Mouse (Mus musculus) cerebellum, adult 2 months (tissue): ENCODE measurements around the gene Gm19684.

ENCODE experiments used
- CTCF ChIP-seq: fragments of 200-500 bp; IDR thresholded peaks from 2 replicates; pipeline ENCODE4 v1.5.1; 2011; ENCODE audit warnings: low read depth, mild to moderate bottlenecking, control low read depth, low read length, moderate library complexity, borderline replicate concordance; ENCODE audit not compliant: insufficient read depth
- POLR2A ChIP-seq: fragments of 200-500 bp; IDR thresholded peaks from 2 replicates; pipeline ENCODE4 v1.6.1; 2011; ENCODE audit warnings: low read length, control low read depth, borderline replicate concordance; ENCODE audit not compliant: insufficient read depth

DNA sequence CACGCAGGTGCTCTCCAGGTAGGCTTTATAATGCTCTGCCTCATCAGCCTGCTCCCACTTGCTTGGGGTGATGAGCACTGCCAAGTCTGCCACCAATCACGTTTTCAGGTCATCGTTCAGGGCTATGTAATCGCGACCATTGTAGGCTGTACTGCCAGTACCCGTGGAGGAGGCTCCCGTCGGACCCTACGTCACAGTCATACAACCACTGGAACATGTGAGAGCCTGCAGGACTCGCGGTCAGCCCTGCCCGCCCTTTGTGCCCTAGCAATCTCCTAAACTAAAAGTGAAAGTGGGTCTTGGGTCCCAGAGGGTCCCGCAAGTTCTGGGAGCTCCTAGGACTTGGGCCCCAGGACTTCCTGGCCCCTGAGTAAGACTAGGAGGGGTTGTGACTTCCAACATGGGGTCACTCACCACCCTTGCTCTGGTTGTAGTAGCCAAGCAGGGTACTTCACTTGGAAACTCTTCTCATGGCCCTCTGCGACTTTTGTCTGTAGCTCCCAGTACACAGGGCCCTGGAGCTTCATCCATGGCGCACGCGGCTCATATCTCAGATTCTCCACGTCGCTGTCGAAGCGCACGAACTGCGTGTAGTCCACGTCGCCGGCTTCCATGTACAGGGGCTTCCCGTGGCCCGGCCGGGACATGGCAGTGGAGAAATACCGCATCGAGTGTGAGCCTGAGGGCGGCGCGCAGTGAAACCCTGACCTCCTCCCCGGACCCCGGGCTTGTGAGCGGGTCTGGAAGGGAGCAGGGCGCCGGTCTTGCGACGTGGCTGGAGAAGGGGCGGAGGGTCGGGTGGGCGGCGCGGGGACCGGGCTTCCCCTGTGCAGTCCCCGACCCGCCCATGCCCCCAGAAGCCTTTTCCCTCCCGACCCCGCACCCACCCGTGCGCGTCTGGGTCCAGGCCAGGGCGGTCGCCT is 39.9 kb downstream of the Gm19684 start:
- TF ChIP-seq POLR2A (no peak), CTCF (no peak)
